Mouse (Mus musculus): Measurements from ENCODE around the gene Itprip.

Gene Itprip

GRCm38 (mm10) chr19:47919126-47919965 lies at the start of gene Itprip, which contains the start of gene Cfap43:
Itprip (minus strand) TSS chr19:47919299.
Cfap43 (minus strand) TSS chr19:47919287.
- in situ Hi-C loops (cut with MboI; ENCODE audit: unreplicated experiment in 2 of 2) = no loop called here

GRCm38 (mm10) chr19:47958181-47958580 lies 39.1 kb upstream of the Itprip start:
- in situ Hi-C loops (cut with MboI; ENCODE audit: unreplicated experiment in 2 of 2) = no loop called here

- in situ Hi-C loops (cut with MboI; ENCODE audit: unreplicated experiment in 2 of 2) = no loop called here
These were observed 34.1 kb upstream of the Itprip start for GRCm38 (mm10) chr19:47953169-47953568.

GRCm38 (mm10) chr19:47950946-47951345 lies 31.8 kb upstream of the Itprip start:
- in situ Hi-C loops (cut with MboI; ENCODE audit: unreplicated experiment in 2 of 2) = no loop called here

- in situ Hi-C loops (cut with MboI; ENCODE audit: unreplicated experiment in 2 of 2) = loop anchor here (10.0 to 25.0 kb wide), 2 partner anchors 210 to 212 kb away; partner anchors contain the start of gene Sfr1 (in 2 of the 2)
These were observed 27.8 kb upstream of the Itprip start for GRCm38 (mm10) chr19:47946821-47947465.

GRCm38 (mm10) chr19:47939361-47939760 lies 20.3 kb upstream of the Itprip start:
- in situ Hi-C loops (cut with MboI; ENCODE audit: unreplicated experiment in 2 of 2) = loop anchor here in 1 of 2 experiments (25.0 kb wide), 1 partner anchor 202 kb away; the partner anchor contains the start of gene Sfr1

- in situ Hi-C loops (cut with MboI; ENCODE audit: unreplicated experiment in 2 of 2) = loop anchor here in 1 of 2 experiments (25.0 kb wide), 1 partner anchor 200 kb away; the partner anchor contains the start of gene Sfr1
These were observed 18.6 kb upstream of the Itprip start, which contains the start of gene Cfap58 for GRCm38 (mm10) chr19:47937443-47938406. Cfap58 (plus strand) TSS chr19:47937675.

GRCm38 (mm10) chr19:47936938-47937337 lies 17.8 kb upstream of the Itprip start:
- in situ Hi-C loops (cut with MboI; ENCODE audit: unreplicated experiment in 2 of 2) = loop anchor here in 1 of 2 experiments (25.0 kb wide), 1 partner anchor 200 kb away; the partner anchor contains the start of gene Sfr1

GRCm38 (mm10) chr19:47936490-47936889 lies 17.4 kb upstream of the Itprip start:
- in situ Hi-C loops (cut with MboI; ENCODE audit: unreplicated experiment in 2 of 2) = loop anchor here in 1 of 2 experiments (25.0 kb wide), 1 partner anchor 199 kb away; the partner anchor contains the start of gene Sfr1

- in situ Hi-C loops (cut with MboI; ENCODE audit: unreplicated experiment in 2 of 2) = loop anchor here in 1 of 2 experiments (25.0 kb wide), 1 partner anchor 198 kb away; the partner anchor contains the start of gene Sfr1
These were observed 16.4 kb upstream of the Itprip start for GRCm38 (mm10) chr19:47935530-47935929.

- in situ Hi-C loops (cut with MboI; ENCODE audit: unreplicated experiment in 2 of 2) = loop anchor here (5.0 to 25.0 kb wide), 2 partner anchors 52 to 197 kb away; partner anchors contain the start of gene Sfr1 (in 1 of the 2)
These were observed 15.6 kb upstream of the Itprip start for GRCm38 (mm10) chr19:47934636-47935238.

GRCm38 (mm10) chr19:47934146-47934545 lies 15.0 kb upstream of the Itprip start:
- in situ Hi-C loops (cut with MboI; ENCODE audit: unreplicated experiment in 2 of 2) = loop anchor here (5.0 to 25.0 kb wide), 2 partner anchors 52 to 197 kb away; partner anchors contain the start of gene Sfr1 (in 1 of the 2)

GRCm38 (mm10) chr19:47931982-47932638 lies 13.0 kb upstream of the Itprip start:
- in situ Hi-C loops (cut with MboI; ENCODE audit: unreplicated experiment in 2 of 2) = loop anchor here (5.0 to 25.0 kb wide), 2 partner anchors 50 to 195 kb away; partner anchors contain the start of gene Sfr1 (in 1 of the 2)

GRCm38 (mm10) chr19:47929043-47929442 lies 9.9 kb upstream of the Itprip start:
- in situ Hi-C loops (cut with MboI; ENCODE audit: unreplicated experiment in 2 of 2) = loop anchor here in 1 of 2 experiments (10.0 to 25.0 kb wide), 2 partner anchors 192 to 414 kb away; partner anchors contain the start of gene Sfr1

GRCm38 (mm10) chr19:47927032-47927431 lies 7.9 kb upstream of the Itprip start:
- in situ Hi-C loops (cut with MboI; ENCODE audit: unreplicated experiment in 2 of 2) = loop anchor here in 1 of 2 experiments (10.0 to 25.0 kb wide), 2 partner anchors 190 to 412 kb away; partner anchors contain the start of gene Sfr1

GRCm38 (mm10) chr19:47925819-47926218 lies 6.7 kb upstream of the Itprip start:
- in situ Hi-C loops (cut with MboI; ENCODE audit: unreplicated experiment in 2 of 2) = loop anchor here in 1 of 2 experiments (10.0 to 25.0 kb wide), 2 partner anchors 189 to 411 kb away; partner anchors contain the start of gene Sfr1

- in situ Hi-C loops (cut with MboI; ENCODE audit: unreplicated experiment in 2 of 2) = loop anchor here in 1 of 2 experiments (10.0 kb wide), 1 partner anchor 405 kb away; no protein-coding TSS in a partner anchor
These were observed 872 bp upstream of the Itprip start for GRCm38 (mm10) chr19:47919966-47920375.

GRCm38 (mm10) chr19:47918455-47919101 lies 521 bp downstream of the Itprip start:
- in situ Hi-C loops (cut with MboI; ENCODE audit: unreplicated experiment in 2 of 2) = no loop called here

Data from v-Abl transformed pro-B cells (cell line).